Mouse (Mus musculus) spleen, adult 2 months (tissue): ENCODE results near the gene Siah2. TPM values are rescaled to one million over a fixed set of nuclear protein-coding genes. Genes with fewer than 3 reads are reported as not detected.

Experiments used
- DNase-seq, 2 experiments: peaks; one replicate each; pipeline versions ENCODE4 v3.0.0 to v3.0.0-alpha.2; 2012 to 2021; ENCODE audit warnings: low spot score in 2 of 2, low read depth in 1 of 2
- H3K27ac ChIP-seq: fragments of 200-500 bp; 2 replicates; pipeline ENCODE4 v1.5.1; 2012; ENCODE audit warnings: low read length, inconsistent platforms; ENCODE audit not compliant: insufficient read depth
- H3K27me3 ChIP-seq: fragments of 200-500 bp; 2 replicates; pipeline ENCODE4 v1.6.1; 2012; ENCODE audit warnings: mild to moderate bottlenecking, moderate library complexity, low read length, inconsistent platforms; ENCODE audit not compliant: control insufficient read depth, insufficient read depth
- H3K36me3 ChIP-seq: fragments of 200-500 bp; 2 replicates; pipeline ENCODE4 v1.6.1; 2012; ENCODE audit warnings: mild to moderate bottlenecking, low read length, inconsistent platforms; ENCODE audit not compliant: control insufficient read depth, insufficient read depth
- H3K4me1 ChIP-seq: fragments of 200-500 bp; 2 replicates; pipeline ENCODE4 v1.6.1; 2011; ENCODE audit warnings: inconsistent platforms; ENCODE audit not compliant: control insufficient read depth, insufficient read depth, insufficient read length
- H3K4me3 ChIP-seq: fragments of 200-500 bp; 2 replicates; pipeline ENCODE4 v1.5.1; 2011; ENCODE audit warnings: mild to moderate bottlenecking, inconsistent platforms; ENCODE audit not compliant: insufficient read depth, insufficient read length; ENCODE audit errors: extremely low read depth
- CTCF ChIP-seq: fragments of 200-500 bp; IDR thresholded peaks from 2 replicates; pipeline ENCODE4 v1.5.1; 2011; ENCODE audit warnings: mild to moderate bottlenecking, inconsistent platforms; ENCODE audit not compliant: insufficient read depth, insufficient read length, insufficient replicate concordance; ENCODE audit errors: extremely low read depth
- POLR2A ChIP-seq: fragments of 200-500 bp; IDR thresholded peaks from 2 replicates; pipeline ENCODE4 v1.6.1; 2011; ENCODE audit warnings: low read depth, low read length, inconsistent platforms
- WGBS: fragments of 180-500 bp; shearing (Covaris S2); methylation state at CpG from one replicate; pipeline ENCODE4 v1.1.7; 2018; 5-methylcytosine and 5-hydroxymethylcytosine counted together
- polyA plus RNA-seq: library from polyadenylated mRNA; depleted of rRNA; stranded (reverse); fragments of >200 nt; gene quantifications from 2 replicates; pipeline ENCODE4 v1.2.3, GENCODE M21; 2012

The Siah2 gene
- polyA plus RNA-seq, 1 experiment: 14.6 TPM

- WGBS: 89% methylated on average over 4 of the region's 4 CpGs
- no peak overlapping the region for H3K27ac ChIP-seq
- no peaks in the 10 kb centered on the region for H3K27me3 ChIP-seq
- H3K4me3 ChIP-seq: no peak overlapping the region
- no peaks in the 10 kb centered on the region; the same call in 1 of the 2 replicates for H3K4me1 ChIP-seq
- no peaks in the 10 kb centered on the region; the same call in 1 of the 2 replicates for H3K36me3 ChIP-seq
- DNase-seq: no peak
- no peak for TF ChIP-seq CTCF
- no peak for TF ChIP-seq POLR2A
Observed at GRCm38 (mm10) chr3:58682336-58682735, 9.9 kb downstream of the Siah2 start.

- Histone ChIP-seq H3K4me1 (no peaks in the 10 kb centered on the region; the same call in 1 of the 2 replicates), H3K27me3 (no peaks in the 10 kb centered on the region), H3K4me3 (no peak overlapping the region), H3K36me3 (no peaks in the 10 kb centered on the region; the same call in 1 of the 2 replicates), H3K27ac (no peak overlapping the region)
- 78% methylated on average over 2 of the region's 2 CpGs for WGBS
- TF ChIP-seq CTCF (no peak), POLR2A (no peak)
- DNase-seq: no peak
Observed at GRCm38 (mm10) chr3:58681831-58682230, 10.4 kb downstream of the Siah2 start.

GRCm38 (mm10) chr3:58680943-58681637, 11.1 kb downstream of the Siah2 start:
- WGBS: 93% methylated on average over 7 of the region's 7 CpGs
- no peaks in the 10 kb centered on the region for H3K4me1 ChIP-seq
- no peak for DNase-seq

GRCm38 (mm10) chr3:58679996-58680395, 12.2 kb downstream of the Siah2 start:
- H3K4me3 ChIP-seq: no peak overlapping the region
- H3K36me3 ChIP-seq: no peaks in the 10 kb centered on the region; the same call in 1 of the 2 replicates
- no peak for DNase-seq
- WGBS: 75% methylated on average over 4 of the region's 4 CpGs
- H3K4me1 ChIP-seq: no peaks in the 10 kb centered on the region
- H3K27me3 ChIP-seq: no peaks in the 10 kb centered on the region
- H3K27ac ChIP-seq: no peak overlapping the region
- TF ChIP-seq CTCF (no peak), POLR2A (no peak)

More at GRCm38 (mm10) chr3:58680943-58681637, 11.1 kb downstream of the Siah2 start:
- TF ChIP-seq CTCF (no peak), POLR2A (no peak)
- Histone ChIP-seq H3K27me3 (no peaks in the 10 kb centered on the region), H3K27ac (no peak overlapping the region), H3K36me3 (no peaks in the 10 kb centered on the region; the same call in 1 of the 2 replicates), H3K4me3 (no peak overlapping the region)

- no peak for DNase-seq
- no peaks in the 10 kb centered on the region for H3K36me3 ChIP-seq
- TF ChIP-seq CTCF (no peak), POLR2A (no peak)
- WGBS: 60% methylated on average over 2 of the region's 2 CpGs
- H3K27ac ChIP-seq: no peak overlapping the region
- H3K27me3 ChIP-seq: no peaks in the 10 kb centered on the region
- H3K4me3 ChIP-seq: no peak overlapping the region
- no peaks in the 10 kb centered on the region for H3K4me1 ChIP-seq
Observed at GRCm38 (mm10) chr3:58678905-58679304, 13.3 kb downstream of the Siah2 start.

- WGBS: 89% methylated on average over 8 of the region's 8 CpGs
- H3K36me3 ChIP-seq: no peaks in the 10 kb centered on the region
- H3K27ac ChIP-seq: no peak overlapping the region
Observed at GRCm38 (mm10) chr3:58678384-58678783, 13.8 kb downstream of the Siah2 start.

GRCm38 (mm10) chr3:58677615-58678014, 14.6 kb downstream of the Siah2 start:
- WGBS: 93% methylated on average over 3 of the region's 3 CpGs
- H3K4me3 ChIP-seq: no peak overlapping the region
- no peak for DNase-seq
- H3K36me3 ChIP-seq: no peaks in the 10 kb centered on the region
- H3K4me1 ChIP-seq: 0 out of 2 replicates have a peak, but pooled peaks cover under 1% of the 10 kb centered on the region
- no peaks in the 10 kb centered on the region for H3K27me3 ChIP-seq
- no peak overlapping the region for H3K27ac ChIP-seq
- TF ChIP-seq CTCF (no peak), POLR2A (no peak)

More at GRCm38 (mm10) chr3:58678384-58678783, 13.8 kb downstream of the Siah2 start:
- Histone ChIP-seq H3K4me3 (no peak overlapping the region), H3K27me3 (no peaks in the 10 kb centered on the region), H3K4me1 (no peaks in the 10 kb centered on the region)
- TF ChIP-seq CTCF (no peak), POLR2A (no peak)
- no peak for DNase-seq

GRCm38 (mm10) chr3:58673295-58673694, 18.9 kb downstream of the Siah2 start:
- Histone ChIP-seq H3K4me1 (peaks cover 11% of the 10 kb centered on the region; the same call in 1 of the 2 replicates), H3K27ac (no peak overlapping the region), H3K27me3 (no peaks in the 10 kb centered on the region), H3K4me3 (no peak overlapping the region), H3K36me3 (no peaks in the 10 kb centered on the region)
- DNase-seq: no peak
- WGBS: 92% methylated on average over 5 of the region's 5 CpGs
- no peak for TF ChIP-seq POLR2A
- TF ChIP-seq CTCF: no peak
